Mouse (Mus musculus): ENCODE measurements around the gene Ing4. TPM values are rescaled to one million over a fixed set of nuclear protein-coding genes. Genes with fewer than 3 reads are reported as not detected.
A peak's percentile ranks its signal among the peaks of the same experiment; 100 is the strongest.

The Ing4 gene
- polyA plus RNA-seq, 1 experiment = 39.1 TPM

GRCm38 (mm10) chr6:124996551-124997501 is 42.7 kb upstream of the Ing4 start, which contains the start of gene Pianp:
Gene Pianp (plus strand): TSS chr6:124996694.
- H3K4me3 ChIP-seq (ENCODE audit: insufficient read depth, low read depth, low read length) = peak within 1 kb of the TSS; percentile 34
- WGBS = 2% methylated on average over 72 of the region's 78 CpGs
- TF ChIP-seq CTCF (conservative IDR thresholded peaks at IDR 0.05; ENCODE audit: insufficient read depth, insufficient read length, low read depth, low read length) (no peak), POLR2A (IDR thresholded peaks at IDR 0.05; ENCODE audit: low read depth, low read length) (no peak)
- no peaks in the 10 kb centered on the region for H3K4me1 ChIP-seq (ENCODE audit: control insufficient read depth, insufficient read depth, low read length)
- H3K27ac ChIP-seq (ENCODE audit: insufficient read depth, low read depth, low read length) = no peak within 1 kb of the TSS
- H3K36me3 ChIP-seq (ENCODE audit: control insufficient read depth, insufficient read depth, low read length) = no peaks in the 10 kb centered on the region
- DNase-seq = peak; percentile 55
- 0 out of 2 replicates have a peak, but pooled peaks cover 1% of the 10 kb centered on the region for H3K27me3 ChIP-seq (replicated peaks; ENCODE audit: control insufficient read depth, insufficient read depth, low read length)

DNA sequence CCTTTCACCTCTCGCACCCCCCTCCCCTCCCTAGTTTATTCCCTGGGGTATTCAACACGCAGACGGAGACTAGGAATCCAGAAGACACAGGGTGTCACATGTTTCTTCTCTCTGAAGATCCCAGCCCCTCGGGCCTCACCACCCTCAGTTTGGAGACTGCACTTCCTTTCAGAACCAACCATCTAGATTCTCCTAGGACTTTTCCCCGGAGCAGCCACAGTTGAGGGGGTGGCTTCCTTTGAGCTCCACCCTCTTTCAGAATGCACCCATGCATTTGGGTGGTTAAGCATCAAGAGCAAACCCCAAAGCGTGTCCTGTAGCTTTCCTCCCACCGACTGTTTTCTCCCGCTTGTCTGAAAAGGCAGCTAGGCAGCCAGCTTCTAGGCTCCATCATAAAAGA is 41.5 kb upstream of the Ing4 start:
- no peaks in the 10 kb centered on the region for H3K36me3 ChIP-seq (ENCODE audit: control insufficient read depth, insufficient read depth, low read length)
- WGBS = 3% methylated on average over 8 of the region's 8 CpGs
- TF ChIP-seq CTCF (conservative IDR thresholded peaks at IDR 0.05; ENCODE audit: insufficient read depth, insufficient read length, low read depth, low read length) (no peak), POLR2A (IDR thresholded peaks at IDR 0.05; ENCODE audit: low read depth, low read length) (no peak)
- no peak overlapping the region for H3K4me3 ChIP-seq (ENCODE audit: insufficient read depth, low read depth, low read length)
- no peak for DNase-seq
- 0 out of 2 replicates have a peak, but pooled peaks cover 1% of the 10 kb centered on the region for H3K27me3 ChIP-seq (replicated peaks; ENCODE audit: control insufficient read depth, insufficient read depth, low read length)
- H3K4me1 ChIP-seq (ENCODE audit: control insufficient read depth, insufficient read depth, low read length) = no peaks in the 10 kb centered on the region
- no peak overlapping the region for H3K27ac ChIP-seq (ENCODE audit: insufficient read depth, low read depth, low read length)

DNA sequence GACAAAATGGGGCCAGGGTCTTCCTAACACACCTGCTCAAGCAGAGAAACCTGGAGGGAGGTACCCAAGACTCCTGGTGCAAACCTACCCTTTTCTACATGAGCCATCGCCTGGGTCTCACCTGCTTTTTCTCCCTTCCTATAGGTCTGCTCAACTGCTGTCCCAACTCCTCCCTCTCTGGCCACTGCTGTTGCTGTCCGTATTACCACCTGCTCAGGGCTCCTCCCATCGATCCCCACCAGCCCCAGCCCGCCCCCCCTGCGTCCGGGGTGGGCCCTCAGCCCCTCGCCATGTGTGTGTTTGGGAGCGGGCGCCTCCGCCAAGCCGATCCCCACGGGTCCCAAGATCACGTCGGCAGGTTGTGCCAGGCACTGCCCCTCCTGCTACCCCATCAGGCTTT is 40.5 kb upstream of the Ing4 start:
- Histone ChIP-seq H3K4me3 (ENCODE audit: insufficient read depth, low read depth, low read length) (no peak overlapping the region), H3K36me3 (ENCODE audit: control insufficient read depth, insufficient read depth, low read length) (no peaks in the 10 kb centered on the region), H3K4me1 (ENCODE audit: control insufficient read depth, insufficient read depth, low read length) (no peaks in the 10 kb centered on the region), H3K27ac (ENCODE audit: insufficient read depth, low read depth, low read length) (no peak overlapping the region), H3K27me3 (replicated peaks; ENCODE audit: control insufficient read depth, insufficient read depth, low read length) (0 out of 2 replicates have a peak, but pooled peaks cover 1% of the 10 kb centered on the region)
- TF ChIP-seq CTCF (conservative IDR thresholded peaks at IDR 0.05; ENCODE audit: insufficient read depth, insufficient read length, low read depth, low read length) = no peak
- no peak for TF ChIP-seq POLR2A (IDR thresholded peaks at IDR 0.05; ENCODE audit: low read depth, low read length)
- WGBS = 47% methylated on average over 14 of the region's 14 CpGs
- DNase-seq = no peak

DNA sequence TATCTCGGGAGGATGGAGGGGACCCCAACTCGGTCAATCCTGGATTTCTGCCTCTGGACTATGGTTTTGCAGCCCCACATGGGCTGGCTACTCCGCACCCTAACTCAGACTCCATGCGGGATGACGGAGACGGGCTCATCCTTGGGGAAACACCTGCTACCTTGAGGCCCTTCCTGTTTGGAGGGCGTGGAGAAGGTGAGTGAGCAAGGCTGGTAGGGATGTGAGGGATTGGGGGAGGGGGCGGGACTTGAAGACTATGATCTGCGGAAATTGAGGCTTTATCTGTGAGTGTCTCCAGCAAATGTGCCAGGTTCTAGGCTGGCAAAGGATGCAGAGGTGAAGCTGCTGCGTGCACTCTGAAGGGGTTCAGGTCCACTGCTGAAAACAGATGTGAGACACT is 40.0 kb upstream of the Ing4 start:
- Histone ChIP-seq H3K27ac (ENCODE audit: insufficient read depth, low read depth, low read length) (no peak overlapping the region), H3K36me3 (ENCODE audit: control insufficient read depth, insufficient read depth, low read length) (no peaks in the 10 kb centered on the region), H3K27me3 (replicated peaks; ENCODE audit: control insufficient read depth, insufficient read depth, low read length) (0 out of 2 replicates have a peak, but pooled peaks cover 1% of the 10 kb centered on the region), H3K4me1 (ENCODE audit: control insufficient read depth, insufficient read depth, low read length) (no peaks in the 10 kb centered on the region), H3K4me3 (ENCODE audit: insufficient read depth, low read depth, low read length) (no peak overlapping the region)
- WGBS = 41% methylated on average over 10 of the region's 10 CpGs
- DNase-seq = no peak
- TF ChIP-seq CTCF (conservative IDR thresholded peaks at IDR 0.05; ENCODE audit: insufficient read depth, insufficient read length, low read depth, low read length) = no peak

DNA sequence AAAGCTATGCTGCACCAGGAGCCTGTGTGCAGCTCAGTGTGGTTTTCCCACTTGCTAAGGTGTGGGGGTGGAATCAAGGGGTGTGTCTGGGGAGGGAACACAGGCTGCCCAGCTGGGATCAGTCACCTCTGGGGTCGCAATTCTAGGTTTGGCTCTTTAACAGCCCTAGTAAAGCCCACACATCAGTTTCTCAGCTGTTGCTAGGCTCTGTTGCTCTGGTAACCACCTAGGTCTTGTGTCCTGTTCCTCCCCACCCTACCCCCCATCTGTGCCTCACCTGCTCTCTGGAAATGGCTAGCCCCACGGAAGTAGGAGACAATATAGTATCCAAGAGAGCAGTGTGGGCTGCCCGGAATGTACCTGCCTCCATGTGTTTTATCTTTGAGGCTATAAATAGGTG is 35.9 kb upstream of the Ing4 start:
- Histone ChIP-seq H3K4me3 (ENCODE audit: insufficient read depth, low read depth, low read length) (no peak overlapping the region), H3K36me3 (ENCODE audit: control insufficient read depth, insufficient read depth, low read length) (no peaks in the 10 kb centered on the region), H3K27ac (ENCODE audit: insufficient read depth, low read depth, low read length) (no peak overlapping the region), H3K27me3 (replicated peaks; ENCODE audit: control insufficient read depth, insufficient read depth, low read length) (no peaks in the 10 kb centered on the region), H3K4me1 (ENCODE audit: control insufficient read depth, insufficient read depth, low read length) (peaks cover 3% of the 10 kb centered on the region; the same call in 1 of the 2 replicates)
- no peak for DNase-seq
- TF ChIP-seq CTCF (conservative IDR thresholded peaks at IDR 0.05; ENCODE audit: insufficient read depth, insufficient read length, low read depth, low read length) (no peak), POLR2A (IDR thresholded peaks at IDR 0.05; ENCODE audit: low read depth, low read length) (no peak)
- 29% methylated on average over 3 of the region's 3 CpGs for WGBS

GRCm38 (mm10) chr6:125005086-125005485 is 34.5 kb upstream of the Ing4 start:
- no peak for DNase-seq
- peaks cover 6% of the 10 kb centered on the region; the same call in 1 of the 2 replicates for H3K4me1 ChIP-seq (ENCODE audit: control insufficient read depth, insufficient read depth, low read length)
- WGBS = 17% methylated on average over 3 of the region's 3 CpGs
- TF ChIP-seq CTCF (conservative IDR thresholded peaks at IDR 0.05; ENCODE audit: insufficient read depth, insufficient read length, low read depth, low read length) (no peak), POLR2A (IDR thresholded peaks at IDR 0.05; ENCODE audit: low read depth, low read length) (no peak)
- no peaks in the 10 kb centered on the region for H3K27me3 ChIP-seq (replicated peaks; ENCODE audit: control insufficient read depth, insufficient read depth, low read length)
- H3K4me3 ChIP-seq (ENCODE audit: insufficient read depth, low read depth, low read length) = no peak overlapping the region
- H3K36me3 ChIP-seq (ENCODE audit: control insufficient read depth, insufficient read depth, low read length) = no peaks in the 10 kb centered on the region
- H3K27ac ChIP-seq (ENCODE audit: insufficient read depth, low read depth, low read length) = no peak overlapping the region

GRCm38 (mm10) chr6:125008060-125008459 is 31.5 kb upstream of the Ing4 start:
- peak overlapping the region; percentile 65; the same call in 1 of the 2 replicates for H3K4me3 ChIP-seq (ENCODE audit: insufficient read depth, low read depth, low read length)
- peaks cover 7% of the 10 kb centered on the region; the same call in 1 of the 2 replicates for H3K4me1 ChIP-seq (ENCODE audit: control insufficient read depth, insufficient read depth, low read length)
- H3K36me3 ChIP-seq (ENCODE audit: control insufficient read depth, insufficient read depth, low read length) = no peaks in the 10 kb centered on the region; the same call in 1 of the 2 replicates
- H3K27me3 ChIP-seq (replicated peaks; ENCODE audit: control insufficient read depth, insufficient read depth, low read length) = no peaks in the 10 kb centered on the region
- no peak for DNase-seq
- 40% methylated on average over 13 of the region's 13 CpGs for WGBS
- no peak overlapping the region for H3K27ac ChIP-seq (ENCODE audit: insufficient read depth, low read depth, low read length)
- TF ChIP-seq POLR2A (IDR thresholded peaks at IDR 0.05; ENCODE audit: low read depth, low read length) = no peak
- no peak for TF ChIP-seq CTCF (conservative IDR thresholded peaks at IDR 0.05; ENCODE audit: insufficient read depth, insufficient read length, low read depth, low read length)

Data from kidney, adult 2 months (tissue).